Mouse (Mus musculus): ENCODE results near the gene Pde3b. TPM values are rescaled to one million over a fixed set of nuclear protein-coding genes. Genes with fewer than 3 reads are reported as not detected.
A peak's percentile ranks its signal among the peaks of the same experiment; 100 is the strongest.
"Not testable (repeated sequence)": the region's sequence is repeated elsewhere in the genome, so short reads cannot be mapped to it uniquely, and the experiment has no call there.

The Pde3b gene
- polyA plus RNA-seq (2015; fragmentation: Nextera tagmentation; extraction: Ambion mirVana), result 4.1 TPM in 2 replicates

GRCm38 (mm10) chr7:114414421-114415335 lies at the start of gene Pde3b:
TSS of gene Pde3b (plus strand) at chr7:114415281.
- Histone ChIP-seq H3K9ac (peak within 1 kb of the TSS; percentile 72), H3K4me3 (peak within 1 kb of the TSS; percentile 81), H3K4me2 (peak within 1 kb of the TSS; percentile 94), H3K27ac (peak within 1 kb of the TSS; percentile 86), H3K36me3 (no peaks in the 10 kb centered on the region), H3K9me3 (no peaks in the 10 kb centered on the region), H3K4me1 (peaks cover 17% of the 10 kb centered on the region), H3K27me3 (no peaks in the 10 kb centered on the region)
- peak; percentile 83 for ATAC-seq (ENCODE audit: insufficient number of reproducible peaks, low FRiP score, low TSS enrichment, low read depth)
- WGBS, result 3% methylated on average over 65 of the region's 70 CpGs

DNA sequence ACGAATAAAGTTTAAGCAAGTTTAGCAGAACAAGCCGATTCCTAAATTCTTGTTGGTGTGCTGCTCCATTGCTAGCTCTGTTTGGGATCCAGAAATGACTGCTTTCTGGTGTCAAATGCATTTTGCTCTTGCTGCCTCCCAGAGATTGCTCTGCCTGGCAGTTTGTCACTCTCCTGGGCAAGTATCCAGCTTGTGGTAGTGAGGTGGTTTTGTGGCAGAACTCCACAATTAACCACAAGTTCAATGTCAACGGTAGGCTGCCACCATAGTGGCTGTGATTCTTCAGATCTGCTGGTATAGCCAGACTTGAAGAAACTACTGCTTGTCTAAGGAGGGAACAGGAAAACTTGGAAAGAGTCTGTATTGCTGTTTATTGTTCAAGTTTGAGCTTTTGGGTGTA lies 13.0 kb upstream of the Pde3b start:
- Histone ChIP-seq H3K4me2 (no peak overlapping the region), H3K4me1 (no peaks in the 10 kb centered on the region), H3K27me3 (no peaks in the 10 kb centered on the region), H3K9ac (no peak overlapping the region), H3K4me3 (no peak overlapping the region), H3K9me3 (no peaks in the 10 kb centered on the region), H3K27ac (no peak overlapping the region), H3K36me3 (no peaks in the 10 kb centered on the region)
- 80% methylated on average over 3 of the region's 3 CpGs for WGBS
- no peak for ATAC-seq (ENCODE audit: insufficient number of reproducible peaks, low FRiP score, low TSS enrichment, low read depth)

- ATAC-seq (ENCODE audit: insufficient number of reproducible peaks, low FRiP score, low TSS enrichment, low read depth), result peak; percentile 58
- peak overlapping the region; percentile 86 for H3K27ac ChIP-seq
- H3K9me3 ChIP-seq, result no peaks in the 10 kb centered on the region
- peak overlapping the region; percentile 72 for H3K9ac ChIP-seq
- no peaks in the 10 kb centered on the region for H3K36me3 ChIP-seq
- H3K4me2 ChIP-seq, result peak overlapping the region; percentile 94
- H3K4me1 ChIP-seq, result peaks cover 17% of the 10 kb centered on the region
- no peaks in the 10 kb centered on the region for H3K27me3 ChIP-seq
- under 1% methylated on average over 84 of the region's 103 CpGs for WGBS
- peak overlapping the region; percentile 81 for H3K4me3 ChIP-seq
These were observed 397 bp downstream of the Pde3b start for GRCm38 (mm10) chr7:114415336-114416020.

DNA sequence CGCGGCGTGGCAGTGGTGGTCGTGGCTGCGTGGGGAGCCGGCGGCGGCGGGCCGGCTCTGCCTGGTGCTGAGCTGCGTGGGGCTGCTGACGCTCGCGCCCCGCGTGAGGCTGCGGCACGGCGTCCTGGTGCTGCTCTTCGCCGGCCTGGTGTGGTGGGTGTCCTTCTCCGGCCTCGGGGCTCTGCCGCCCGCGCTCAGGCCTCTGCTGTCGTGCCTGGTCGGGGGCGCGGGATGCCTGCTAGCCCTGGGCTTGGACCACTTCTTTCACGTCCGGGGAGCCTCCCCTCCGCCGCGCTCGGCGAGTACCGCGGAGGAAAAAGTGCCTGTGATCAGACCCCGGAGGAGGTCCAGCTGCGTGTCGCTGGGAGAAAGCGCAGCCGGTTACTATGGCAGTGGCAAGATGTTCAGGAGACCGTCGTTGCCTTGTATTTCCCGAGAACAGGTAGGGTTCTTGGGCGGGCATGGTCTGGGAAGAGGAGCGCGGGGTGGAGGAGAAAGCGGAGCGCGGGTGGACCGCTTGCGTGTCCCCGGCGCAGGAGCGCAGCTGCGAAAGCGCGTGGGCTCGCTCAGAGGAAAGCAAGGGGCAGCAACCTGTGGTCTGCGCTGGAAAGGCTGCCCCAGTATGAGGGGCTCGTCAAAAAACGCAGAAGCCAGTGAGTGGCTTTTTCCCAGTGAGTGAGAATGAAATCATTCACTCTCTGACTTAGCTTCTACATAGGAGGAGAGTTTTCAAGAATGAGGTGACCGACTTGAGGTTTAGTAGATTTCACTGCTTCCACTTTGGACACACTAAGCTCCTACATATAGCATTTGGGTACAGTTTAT lies 1.2 kb downstream of the Pde3b start:
- peak; percentile 69 for ATAC-seq (ENCODE audit: insufficient number of reproducible peaks, low FRiP score, low TSS enrichment, low read depth)
- Histone ChIP-seq H3K4me1 (peaks cover 17% of the 10 kb centered on the region), H3K27me3 (no peaks in the 10 kb centered on the region), H3K4me2 (peak overlapping the region; percentile 94), H3K9me3 (no peaks in the 10 kb centered on the region), H3K27ac (peak overlapping the region; percentile 86), H3K9ac (peak overlapping the region; percentile 72), H3K36me3 (no peaks in the 10 kb centered on the region), H3K4me3 (peak overlapping the region; percentile 81)
- WGBS, result under 1% methylated on average over 63 of the region's 66 CpGs

DNA sequence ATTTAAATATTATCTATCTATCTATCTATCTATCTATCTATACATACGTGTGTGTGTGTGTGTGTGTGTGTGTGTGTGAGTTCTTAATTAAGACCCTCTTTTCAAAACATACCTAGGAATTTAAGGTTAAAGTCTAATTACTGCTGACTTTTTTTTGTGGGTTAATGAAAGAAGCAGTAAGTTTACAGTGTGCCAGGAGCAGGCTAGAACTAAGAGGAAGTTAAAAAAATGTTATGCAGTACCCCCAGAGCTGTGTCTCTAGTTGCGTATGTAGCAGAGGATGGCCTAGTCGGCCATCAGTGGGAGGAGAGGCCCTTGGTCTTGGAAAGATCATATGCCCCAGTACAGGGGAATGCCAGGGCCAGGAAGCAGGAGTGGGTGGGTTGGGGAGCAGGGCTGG lies 4.2 kb downstream of the Pde3b start:
- not testable (repeated sequence) for H3K9me3 ChIP-seq; H3K4me3 ChIP-seq; H3K4me2 ChIP-seq; H3K36me3 ChIP-seq; ATAC-seq (ENCODE audit: insufficient number of reproducible peaks, low FRiP score, low TSS enrichment, low read depth); H3K27me3 ChIP-seq; H3K9ac ChIP-seq; H3K27ac ChIP-seq
- WGBS, result 66% methylated on average over 3 of the region's 3 CpGs
- peaks cover 16% of the 10 kb centered on the region for H3K4me1 ChIP-seq

DNA sequence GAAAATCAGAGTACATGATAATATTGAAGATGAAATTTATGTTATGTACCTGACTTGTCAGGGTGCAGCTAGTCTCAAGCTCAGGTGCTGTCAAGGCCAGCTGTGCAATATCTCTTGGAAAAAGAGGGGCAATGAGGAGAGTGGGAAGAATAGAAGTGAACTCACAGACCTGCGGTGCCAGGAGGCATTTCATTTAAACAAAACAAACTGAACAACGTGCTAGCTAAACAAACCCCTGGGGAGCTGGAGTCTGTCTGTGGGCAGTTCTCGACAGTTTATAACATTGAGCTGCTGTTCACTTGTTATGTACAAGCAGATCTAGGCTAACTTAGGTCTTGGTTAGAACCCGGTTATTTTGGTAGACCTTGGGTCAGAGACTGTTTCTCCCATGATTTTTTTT lies 5.8 kb downstream of the Pde3b start:
- no peak for ATAC-seq (ENCODE audit: insufficient number of reproducible peaks, low FRiP score, low TSS enrichment, low read depth)
- no peak overlapping the region for H3K9ac ChIP-seq
- 36% methylated on average over 4 of the region's 4 CpGs for WGBS

GRCm38 (mm10) chr7:114422224-114422623 lies 7.1 kb downstream of the Pde3b start:
- no peak overlapping the region for H3K4me2 ChIP-seq
- H3K36me3 ChIP-seq, result no peaks in the 10 kb centered on the region
- no peak for ATAC-seq (ENCODE audit: insufficient number of reproducible peaks, low FRiP score, low TSS enrichment, low read depth)
- no peak overlapping the region for H3K4me3 ChIP-seq
- H3K27ac ChIP-seq, result no peak overlapping the region
- H3K9ac ChIP-seq, result no peak overlapping the region
- H3K27me3 ChIP-seq, result no peaks in the 10 kb centered on the region
- H3K4me1 ChIP-seq, result peaks cover 3% of the 10 kb centered on the region; the same call in 1 of the 2 replicates
- 79% methylated on average over 3 of the region's 3 CpGs for WGBS
- no peaks in the 10 kb centered on the region for H3K9me3 ChIP-seq

More for the DNA sequence above, 5.8 kb downstream of the Pde3b start:
- Histone ChIP-seq H3K4me2 (no peak overlapping the region), H3K4me1 (peaks cover 11% of the 10 kb centered on the region), H3K4me3 (no peak overlapping the region), H3K36me3 (no peaks in the 10 kb centered on the region), H3K27me3 (no peaks in the 10 kb centered on the region), H3K27ac (no peak overlapping the region), H3K9me3 (no peaks in the 10 kb centered on the region)

- Histone ChIP-seq H3K9ac (no peak overlapping the region), H3K27me3 (no peaks in the 10 kb centered on the region), H3K27ac (no peak overlapping the region), H3K36me3 (no peaks in the 10 kb centered on the region), H3K9me3 (no peaks in the 10 kb centered on the region), H3K4me2 (no peak overlapping the region), H3K4me1 (no peaks in the 10 kb centered on the region), H3K4me3 (no peak overlapping the region)
- 74% methylated on average over 5 of the region's 5 CpGs for WGBS
- no peak for ATAC-seq (ENCODE audit: insufficient number of reproducible peaks, low FRiP score, low TSS enrichment, low read depth)
These were observed 14.7 kb downstream of the Pde3b start for GRCm38 (mm10) chr7:114429768-114430167.

- no peak overlapping the region for H3K27ac ChIP-seq
- H3K4me2 ChIP-seq, result no peak overlapping the region
- no peak for ATAC-seq (ENCODE audit: insufficient number of reproducible peaks, low FRiP score, low TSS enrichment, low read depth)
- no peaks in the 10 kb centered on the region for H3K9me3 ChIP-seq
- H3K36me3 ChIP-seq, result no peaks in the 10 kb centered on the region
- H3K4me3 ChIP-seq, result no peak overlapping the region
- no peaks in the 10 kb centered on the region for H3K4me1 ChIP-seq
- 68% methylated on average over 4 of the region's 4 CpGs for WGBS
- H3K27me3 ChIP-seq, result no peaks in the 10 kb centered on the region
- no peak overlapping the region for H3K9ac ChIP-seq
These were observed 16.9 kb downstream of the Pde3b start for GRCm38 (mm10) chr7:114431966-114432365.

DNA sequence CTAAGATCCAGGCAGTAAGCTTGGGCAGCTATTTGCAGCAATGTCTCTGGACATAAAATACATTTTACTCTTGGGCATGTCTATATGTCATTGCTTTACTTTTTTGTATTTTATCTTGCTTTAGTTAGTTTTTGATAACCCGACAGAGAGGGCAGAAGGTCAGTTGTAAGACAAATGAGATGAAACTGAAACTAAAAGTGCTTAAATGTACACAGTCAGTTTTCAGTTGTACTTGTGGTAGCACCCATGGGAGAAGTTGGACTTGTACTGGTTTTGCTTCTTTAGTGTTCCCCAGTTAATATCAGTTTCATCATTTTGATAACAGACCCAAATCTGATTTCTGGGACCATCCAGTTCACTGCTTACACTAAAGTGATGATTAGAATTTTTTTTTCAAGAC lies 24.6 kb downstream of the Pde3b start:
- H3K4me2 ChIP-seq, result no peak overlapping the region
- no peaks in the 10 kb centered on the region for H3K4me1 ChIP-seq
- no peak overlapping the region for H3K4me3 ChIP-seq
- no peaks in the 10 kb centered on the region for H3K9me3 ChIP-seq
- H3K27ac ChIP-seq, result no peak overlapping the region
- no peaks in the 10 kb centered on the region for H3K36me3 ChIP-seq
- ATAC-seq (ENCODE audit: insufficient number of reproducible peaks, low FRiP score, low TSS enrichment, low read depth), result no peak
- WGBS, result 90% methylated on average over 1 of the region's 1 CpGs
- H3K27me3 ChIP-seq, result no peaks in the 10 kb centered on the region
- H3K9ac ChIP-seq, result no peak overlapping the region

- 94% methylated on average over 1 of the region's 1 CpGs for WGBS
- Histone ChIP-seq H3K4me2 (no peak overlapping the region), H3K9ac (no peak overlapping the region), H3K36me3 (no peaks in the 10 kb centered on the region), H3K4me3 (no peak overlapping the region), H3K27me3 (no peaks in the 10 kb centered on the region), H3K9me3 (no peaks in the 10 kb centered on the region), H3K4me1 (no peaks in the 10 kb centered on the region), H3K27ac (no peak overlapping the region)
- no peak for ATAC-seq (ENCODE audit: insufficient number of reproducible peaks, low FRiP score, low TSS enrichment, low read depth)
These were observed 25.4 kb downstream of the Pde3b start for GRCm38 (mm10) chr7:114440494-114440893.

Measured in limb, embryonic 15.5 days (tissue).